Mouse (Mus musculus): ENCODE data around the gene Zfand4.

DNA sequence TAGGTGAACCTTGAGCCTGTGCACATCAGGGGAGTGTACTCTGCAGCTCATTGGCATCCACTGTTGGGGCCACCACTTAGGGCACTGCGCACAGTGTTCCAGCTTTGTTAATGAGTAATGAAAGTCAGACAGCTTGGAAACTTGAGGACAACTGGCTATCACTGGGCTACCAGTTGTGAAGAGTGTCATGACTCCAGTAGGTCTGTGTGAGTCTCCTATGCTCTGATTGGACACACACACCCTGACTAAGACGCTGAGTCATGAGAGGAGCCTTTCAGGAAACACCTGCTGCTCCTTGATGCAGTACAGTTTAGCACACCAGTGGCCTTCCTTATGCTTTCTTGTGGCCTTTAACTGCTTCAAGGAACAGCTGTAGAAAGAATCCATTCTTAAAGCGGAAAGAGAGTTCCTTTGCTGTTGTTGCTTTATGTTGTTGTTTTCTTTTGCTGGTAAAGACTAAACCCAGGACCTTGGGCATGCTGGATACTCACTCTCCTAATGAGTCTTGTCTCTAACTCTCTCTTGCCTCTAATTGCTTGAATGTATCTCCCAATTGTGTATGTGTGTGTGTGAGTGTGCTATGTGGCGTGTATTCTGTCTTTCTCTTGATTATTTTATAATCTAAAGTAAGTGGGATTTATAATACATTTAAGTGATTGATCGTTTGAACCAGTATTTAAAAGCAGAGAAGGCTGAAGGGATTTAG lies 23.0 kb downstream of the Zfand4 start:
- TF ChIP-seq POLR2A (IDR thresholded peaks at IDR 0.05; ENCODE audit: borderline replicate concordance, insufficient read depth, low read length), result no peak
- TF ChIP-seq CTCF (IDR thresholded peaks at IDR 0.05; ENCODE audit: borderline replicate concordance, insufficient read depth, low read depth, low read length), result no peak

All from cerebellum, adult 2 months (tissue).